Comparison of ENCODE assay signal across 8 mouse cellular contexts in genomic region chr8:23504704-23505103, GRCm38 (mm10).
DNase-seq lines count a peak whose midpoint lies in the region; ATAC-seq and TF ChIP-seq lines count a peak whose summit lies in the region.

No protein-coding gene starts in this region.

- H3K27ac ChIP-seq in ES-E14 (ENCODE audit: insufficient read depth, low read depth, low read length, poor library complexity, severe bottlenecking), result no peak overlapping the region
- no peak overlapping the region for H3K27ac ChIP-seq in forebrain, embryonic 16.5 days (ENCODE audit: low read length)
- H3K27ac ChIP-seq in lung, embryonic 16.5 days (ENCODE audit: low read length), result no peak overlapping the region
- no peak overlapping the region for H3K27ac ChIP-seq in stomach, embryonic 14.5 days (ENCODE audit: low read length)

- no peaks in the 10 kb centered on the region for H3K36me3 ChIP-seq in ES-E14 (ENCODE audit: control insufficient read depth, insufficient read depth, low read length, poor library complexity, severe bottlenecking)
- no peaks in the 10 kb centered on the region for H3K36me3 ChIP-seq in forebrain, embryonic 16.5 days (ENCODE audit: control insufficient read depth, insufficient read depth)
- H3K36me3 ChIP-seq in lung, embryonic 16.5 days (ENCODE audit: control insufficient read depth, insufficient read depth, low read length), result no peaks in the 10 kb centered on the region
- no peaks in the 10 kb centered on the region for H3K36me3 ChIP-seq in stomach, embryonic 14.5 days (ENCODE audit: control insufficient read depth, insufficient read depth, low read length)

- WGBS in forebrain, embryonic 16.5 days, result 33% methylated on average over 10 of the region's 10 CpGs
- WGBS in lung, embryonic 16.5 days, result 29% methylated on average over 10 of the region's 10 CpGs
- WGBS in stomach, embryonic 14.5 days, result 33% methylated on average over 10 of the region's 10 CpGs

- H3K4me3 ChIP-seq in ES-E14 (ENCODE audit: insufficient read depth in 1 of 2, low read depth in 1 of 2, low read length in 2 of 2, poor library complexity in 1 of 2, severe bottlenecking in 1 of 2), result no peak overlapping the region
- H3K4me3 ChIP-seq in forebrain, embryonic 16.5 days (replicated peaks; ENCODE audit: low read length), result no peak overlapping the region
- 0 out of 2 replicates have a peak overlapping the region, but pooled peaks have one; percentile 7 for H3K4me3 ChIP-seq in lung, embryonic 16.5 days (ENCODE audit: low read length)
- H3K4me3 ChIP-seq in stomach, embryonic 14.5 days (ENCODE audit: low read depth, low read length), result no peak overlapping the region

- ATAC-seq in cerebellum, adult (ENCODE audit: insufficient number of reproducible peaks, low FRiP score, low TSS enrichment), result peak; percentile 22; the same call in 1 of the 2 replicates
- peak; percentile 43; the same call in 1 of the 2 replicates for ATAC-seq in forebrain, embryonic 16.5 days
- ATAC-seq in lung, embryonic 16.5 days (ENCODE audit: low read depth), result peak; percentile 67; the same call in 1 of the 2 replicates
- peak; percentile 63; the same call in 1 of the 2 replicates for ATAC-seq in stomach, embryonic 14.5 days (ENCODE audit: insufficient number of reproducible peaks, insufficient read depth, low FRiP score, low read depth)
- no peak for ATAC-seq in inflammation-experienced regulatory T-cells, adult 6 months

- peak; percentile 15 for DNase-seq in ES-E14 (ENCODE audit: low read depth, low spot score)
- peak; percentile 70 to 71 for DNase-seq in heart, postnatal 14 days
- peak; percentile 12 to 61 for DNase-seq in layer of hippocampus, adult 8-10 months (ENCODE audit: low spot score in 2 of 2)

- intact Hi-C loops in heart, postnatal 14 days (cut with DNase I), result loop anchor here (2.0 kb wide), 1 partner anchor 160 kb away; no protein-coding TSS in a partner anchor

- H3K9ac ChIP-seq in ES-E14 (ENCODE audit: insufficient read depth, low read depth, low read length, poor library complexity, severe bottlenecking), result no peak overlapping the region
- H3K9ac ChIP-seq in forebrain, embryonic 16.5 days (replicated peaks; ENCODE audit: low read depth, low read length), result no peak overlapping the region
- H3K9ac ChIP-seq in lung, embryonic 16.5 days (ENCODE audit: low read length), result no peak overlapping the region
- H3K9ac ChIP-seq in stomach, embryonic 14.5 days (replicated peaks; ENCODE audit: low read depth, low read length), result no peak overlapping the region

- no peaks in the 10 kb centered on the region for H3K9me3 ChIP-seq in ES-E14 (ENCODE audit: control insufficient read depth, insufficient read depth, low read depth, low read length)
- no peaks in the 10 kb centered on the region for H3K9me3 ChIP-seq in forebrain, embryonic 16.5 days (ENCODE audit: control insufficient read depth, low read length)
- no peaks in the 10 kb centered on the region for H3K9me3 ChIP-seq in lung, embryonic 16.5 days (ENCODE audit: control insufficient read depth, low read length)
- no peaks in the 10 kb centered on the region for H3K9me3 ChIP-seq in stomach, embryonic 14.5 days (ENCODE audit: control insufficient read depth, low read depth, low read length)

- no peaks in the 10 kb centered on the region for H3K27me3 ChIP-seq in forebrain, embryonic 16.5 days (replicated peaks; ENCODE audit: control insufficient read depth, insufficient read depth, low read length)
- H3K27me3 ChIP-seq in lung, embryonic 16.5 days (ENCODE audit: control insufficient read depth, insufficient read depth, low read depth, low read length), result no peaks in the 10 kb centered on the region
- no peaks in the 10 kb centered on the region for H3K27me3 ChIP-seq in stomach, embryonic 14.5 days (ENCODE audit: control insufficient read depth, insufficient read depth, low read length)

- in situ Hi-C loops in ES-E14 (cut with MboI; ENCODE audit: low sequenced_read_pairs in 2 of 2, unreplicated experiment in 2 of 2), result loop anchor here (10.0 to 25.0 kb wide), 2 partner anchors 160 to 167 kb away; no protein-coding TSS in a partner anchor

- no peak overlapping the region for H3K4me2 ChIP-seq in forebrain, embryonic 16.5 days (ENCODE audit: low read length)
- H3K4me2 ChIP-seq in lung, embryonic 16.5 days (ENCODE audit: low read depth, low read length), result peak overlapping the region; percentile 51
- peak overlapping the region; percentile 37 for H3K4me2 ChIP-seq in stomach, embryonic 14.5 days (replicated peaks; ENCODE audit: low read depth, low read length)

- H3K4me1 ChIP-seq in ES-E14 (ENCODE audit: control insufficient read depth in 2 of 2, insufficient read depth in 2 of 2, low read length in 2 of 2, poor library complexity in 1 of 2), result no peaks in the 10 kb centered on the region
- peaks cover 6% of the 10 kb centered on the region; the same call in 1 of the 2 replicates for H3K4me1 ChIP-seq in forebrain, embryonic 16.5 days (replicated peaks; ENCODE audit: control insufficient read depth, insufficient read depth, low read length)
- 0 out of 2 replicates have a peak, but pooled peaks cover 3% of the 10 kb centered on the region for H3K4me1 ChIP-seq in lung, embryonic 16.5 days (replicated peaks; ENCODE audit: control insufficient read depth, insufficient read depth, low read length)
- peaks cover 6% of the 10 kb centered on the region; the same call in 1 of the 2 replicates for H3K4me1 ChIP-seq in stomach, embryonic 14.5 days (ENCODE audit: control insufficient read depth, insufficient read depth, low read length)

TF ChIP-seq in ES-E14, 5 proteins besides CTCF, POLR2A, EP300 and RAD21:
- peak; percentile 66 for TF ChIP-seq ZC3H11A (IDR thresholded peaks at IDR 0.05; ENCODE audit: borderline replicate concordance, low read depth, low read length)
- no peak for TF ChIP-seq CHD2 (IDR thresholded peaks at IDR 0.05; ENCODE audit: low read depth, low read length)

Comparison
In these comparisons a context has a peak if more than half of its experiments do, and no peak if none do; other contexts are left out.
1. DNase-seq: peak in every context shown above with its lines; median percentile 70 in heart, postnatal 14 days; 36 in layer of hippocampus, adult 8-10 months; 15 in ES-E14.